Mouse (Mus musculus): Measurements from ENCODE around the gene Tle2.

GRCm38 (mm10) chr10:81605666-81605973 lies 31.3 kb downstream of the Tle2 start:
- TF ChIP-seq CTCF (IDR thresholded peaks at IDR 0.05) = no peak
- no peak for TF ChIP-seq EP300 (IDR thresholded peaks at IDR 0.05)

Data from lung, postnatal 0 days (tissue).